Mouse (Mus musculus) hindbrain, embryonic 14.5 days (tissue): Measurements from ENCODE around the gene Odf2l. TPM values are rescaled to one million over a fixed set of nuclear protein-coding genes. Genes with fewer than 3 reads are reported as not detected.

ENCODE experiments used
- ATAC-seq: fragments of 200-750 bp; cut with Nextera tagmentation; 2 replicates; pipeline ENCODE4 v1.8.0; 2017; ENCODE audit warnings: moderate number of reproducible peaks, mild to moderate bottlenecking, moderate TSS enrichment, moderate library complexity; ENCODE audit not compliant: low FRiP score
- DNase-seq: peaks from one replicate; pipeline ENCODE4 v3.0.0-alpha.2; 2015; ENCODE audit warnings: low spot score
- H3K27ac ChIP-seq: fragments of 300-500 bp; sonication (generic); 2 replicates; pipeline ENCODE4 v1.5.1; 2014; ENCODE audit warnings: mild to moderate bottlenecking, moderate library complexity
- H3K27me3 ChIP-seq: fragments of 300-500 bp; sonication (generic); 2 replicates; pipeline ENCODE4 v1.6.1; 2014; ENCODE audit warnings: mild to moderate bottlenecking, low read length, mixed read lengths; ENCODE audit not compliant: control insufficient read depth, insufficient read depth
- H3K36me3 ChIP-seq: fragments of 300-500 bp; sonication (generic); replicated peaks from 2 replicates; pipeline ENCODE4 v1.6.1; 2014; ENCODE audit not compliant: control insufficient read depth, insufficient read depth
- H3K4me1 ChIP-seq: fragments of 300-500 bp; sonication (generic); replicated peaks from 2 replicates; pipeline ENCODE4 v1.6.1; 2014; ENCODE audit warnings: antibody characterized with exemption, low read length, mixed read lengths; ENCODE audit not compliant: control insufficient read depth, insufficient read depth
- H3K4me2 ChIP-seq: fragments of 300-500 bp; sonication (generic); replicated peaks from 2 replicates; pipeline ENCODE4 v1.6.1; 2014; ENCODE audit warnings: mild to moderate bottlenecking, moderate library complexity
- H3K4me3 ChIP-seq: fragments of 300-500 bp; sonication (generic); replicated peaks from 2 replicates; pipeline ENCODE4 v1.5.1; 2014; ENCODE audit warnings: mild to moderate bottlenecking, low read length
- H3K9ac ChIP-seq: fragments of 300-500 bp; sonication (generic); 2 replicates; pipeline ENCODE4 v1.6.1; 2014
- H3K9me3 ChIP-seq: fragments of 300-500 bp; sonication (generic); 2 replicates; pipeline ENCODE4 v1.6.1; 2016; ENCODE audit warnings: low read length; ENCODE audit not compliant: control insufficient read depth
- WGBS: fragments of 180-500 bp; shearing (Covaris S2); extraction: QIAGEN DNeasy Blood & Tissue Kit; methylation state at CpG from one replicate; pipeline ENCODE4 v1.1.7; 2014; 5-methylcytosine and 5-hydroxymethylcytosine counted together
- polyA plus RNA-seq: library from polyadenylated mRNA; unstranded; fragments of >200 nt; fragmentation: Nextera tagmentation; extraction: Ambion mirVana; gene quantifications from 2 replicates; pipeline ENCODE4 v1.2.1, GENCODE M21; 2014

Gene Odf2l
- polyA plus RNA-seq, 1 experiment from 2014 or later: 16.1 TPM

DNA sequence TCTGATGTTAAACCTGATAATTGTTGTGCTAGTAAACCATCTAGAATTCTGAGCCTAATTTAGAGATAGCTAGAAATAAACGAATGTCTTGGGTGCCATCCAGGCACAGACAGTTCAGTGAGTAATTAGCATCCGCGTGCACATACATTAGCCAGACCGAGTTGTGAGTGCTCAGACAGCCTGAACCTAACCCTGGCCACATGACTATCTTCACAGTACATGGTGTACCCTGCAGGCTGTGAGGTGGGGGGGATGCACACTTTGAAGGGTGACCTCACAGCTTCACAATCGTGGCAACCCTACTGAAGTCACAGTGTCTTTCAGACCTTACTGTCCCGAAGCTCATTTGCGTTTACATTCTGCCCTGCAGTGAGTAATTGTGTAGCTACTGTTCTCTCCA is 33.5 kb downstream of the Odf2l start:
- DNase-seq: no peak
- no peaks in the 10 kb centered on the region for H3K4me1 ChIP-seq
- ATAC-seq: peak; percentile 48; the same call in 1 of the 2 replicates
- H3K27ac ChIP-seq: no peak overlapping the region
- no peak overlapping the region for H3K9ac ChIP-seq
- H3K4me2 ChIP-seq: no peak overlapping the region
- H3K4me3 ChIP-seq: no peak overlapping the region
- H3K9me3 ChIP-seq: no peaks in the 10 kb centered on the region
- H3K27me3 ChIP-seq: no peaks in the 10 kb centered on the region
- H3K36me3 ChIP-seq: peaks cover 29% of the 10 kb centered on the region
- WGBS: 71% methylated on average over 7 of the region's 7 CpGs

DNA sequence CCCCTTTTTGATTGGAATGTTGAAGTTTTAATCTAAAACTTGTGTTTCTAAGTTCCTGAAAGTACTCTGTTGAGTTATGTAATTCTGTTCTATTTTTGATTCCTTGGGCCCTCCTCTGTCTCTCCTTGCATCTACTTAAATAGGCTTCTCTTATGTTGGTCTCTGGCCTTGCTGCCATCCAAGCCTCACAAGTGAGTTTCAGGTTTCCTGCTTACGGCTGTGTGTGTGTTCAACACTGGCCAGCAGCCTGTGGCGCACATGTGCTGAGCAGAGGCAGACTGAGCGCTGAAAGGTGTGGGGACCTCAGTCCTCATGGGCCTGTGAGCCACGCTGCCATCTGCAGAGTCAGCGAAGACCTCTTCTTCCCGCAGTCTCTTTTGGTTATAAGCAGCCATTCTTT is 38.5 kb downstream of the Odf2l start:
- Histone ChIP-seq H3K9me3 (no peaks in the 10 kb centered on the region), H3K4me2 (no peak overlapping the region), H3K27me3 (no peaks in the 10 kb centered on the region), H3K4me1 (no peaks in the 10 kb centered on the region), H3K27ac (no peak overlapping the region), H3K4me3 (no peak overlapping the region), H3K36me3 (peaks cover 16% of the 10 kb centered on the region), H3K9ac (no peak overlapping the region)
- WGBS: 93% methylated on average over 6 of the region's 6 CpGs
- no peak for ATAC-seq
- DNase-seq: no peak

DNA sequence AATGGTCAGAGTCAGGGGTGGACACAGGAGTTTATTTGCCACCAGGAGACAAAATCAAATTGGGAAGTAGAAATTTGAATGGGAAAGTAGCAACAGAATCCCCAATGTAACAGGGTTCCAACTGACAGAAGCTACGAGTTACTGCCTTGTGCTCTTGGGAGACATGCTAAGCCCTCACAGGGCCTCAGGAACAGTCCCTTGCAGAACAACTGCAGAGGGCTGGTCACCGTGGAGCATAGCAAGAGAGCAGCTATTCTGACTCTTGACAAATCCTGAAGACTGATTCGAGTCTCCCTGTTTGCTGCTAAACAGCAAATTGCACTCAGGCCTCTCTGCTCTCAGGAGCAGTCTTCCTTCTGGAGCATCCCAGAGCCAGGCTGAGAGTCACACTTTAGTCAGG is 40.1 kb downstream of the Odf2l start:
- no peaks in the 10 kb centered on the region for H3K27me3 ChIP-seq
- 94% methylated on average over 3 of the region's 3 CpGs for WGBS
- no peaks in the 10 kb centered on the region for H3K9me3 ChIP-seq

DNA sequence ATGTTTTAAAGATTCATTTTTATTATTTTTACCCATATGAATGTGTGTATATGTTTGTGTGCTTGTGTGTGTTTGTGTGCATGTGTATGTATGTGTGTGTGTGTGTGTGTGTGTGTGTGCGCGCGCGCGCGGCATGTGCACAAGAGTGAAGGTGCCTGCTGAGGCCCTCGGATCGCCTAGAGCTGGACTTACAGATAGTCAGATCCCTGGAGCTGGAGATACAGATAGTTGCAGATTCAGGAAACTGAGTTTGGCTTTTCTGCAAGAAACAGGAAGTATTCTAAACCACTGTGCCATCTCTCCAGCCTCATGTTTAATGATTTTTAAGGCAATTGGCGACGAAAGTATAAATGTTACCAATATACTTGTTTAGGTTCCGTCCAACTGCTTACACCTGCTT is 48.4 kb downstream of the Odf2l start:
- no peak overlapping the region for H3K4me2 ChIP-seq
- WGBS: 95% methylated on average over 11 of the region's 11 CpGs
- DNase-seq: no peak
- no peaks in the 10 kb centered on the region for H3K36me3 ChIP-seq
- no peaks in the 10 kb centered on the region for H3K27me3 ChIP-seq
- H3K4me3 ChIP-seq: no peak overlapping the region
- H3K27ac ChIP-seq: no peak overlapping the region
- ATAC-seq: no peak
- H3K4me1 ChIP-seq: no peaks in the 10 kb centered on the region
- no peak overlapping the region for H3K9ac ChIP-seq
- H3K9me3 ChIP-seq: no peaks in the 10 kb centered on the region

More for the DNA sequence above, 40.1 kb downstream of the Odf2l start:
- Histone ChIP-seq H3K4me3 (no peak overlapping the region), H3K9ac (no peak overlapping the region), H3K36me3 (peaks cover 12% of the 10 kb centered on the region), H3K4me2 (no peak overlapping the region), H3K27ac (no peak overlapping the region), H3K4me1 (no peaks in the 10 kb centered on the region)
- DNase-seq: no peak
- no peak for ATAC-seq

DNA sequence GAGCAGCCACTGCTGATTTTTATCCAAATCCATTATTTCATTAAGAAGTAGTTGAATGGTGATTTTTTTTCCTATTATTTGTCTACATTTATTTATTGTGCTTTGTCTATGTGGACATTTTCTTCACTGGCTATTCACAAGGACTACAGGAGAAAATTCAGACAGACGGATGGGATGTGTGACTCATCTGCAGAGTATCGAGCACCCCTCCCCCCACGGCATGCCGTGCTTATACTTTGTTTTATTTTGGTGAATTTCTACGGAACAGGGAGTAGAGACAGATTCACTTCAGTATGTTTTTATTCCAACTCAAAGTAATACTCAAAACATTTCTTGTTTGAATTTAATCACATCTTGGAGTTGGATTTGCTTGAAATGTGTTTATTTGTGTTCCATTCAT is 49.4 kb downstream of the Odf2l start:
- DNase-seq (no peak), ATAC-seq (no peak)
- 86% methylated on average over 5 of the region's 5 CpGs for WGBS
- Histone ChIP-seq H3K9ac (no peak overlapping the region), H3K27me3 (no peaks in the 10 kb centered on the region), H3K36me3 (no peaks in the 10 kb centered on the region), H3K27ac (no peak overlapping the region), H3K4me2 (no peak overlapping the region), H3K9me3 (no peaks in the 10 kb centered on the region), H3K4me1 (no peaks in the 10 kb centered on the region), H3K4me3 (no peak overlapping the region)

DNA sequence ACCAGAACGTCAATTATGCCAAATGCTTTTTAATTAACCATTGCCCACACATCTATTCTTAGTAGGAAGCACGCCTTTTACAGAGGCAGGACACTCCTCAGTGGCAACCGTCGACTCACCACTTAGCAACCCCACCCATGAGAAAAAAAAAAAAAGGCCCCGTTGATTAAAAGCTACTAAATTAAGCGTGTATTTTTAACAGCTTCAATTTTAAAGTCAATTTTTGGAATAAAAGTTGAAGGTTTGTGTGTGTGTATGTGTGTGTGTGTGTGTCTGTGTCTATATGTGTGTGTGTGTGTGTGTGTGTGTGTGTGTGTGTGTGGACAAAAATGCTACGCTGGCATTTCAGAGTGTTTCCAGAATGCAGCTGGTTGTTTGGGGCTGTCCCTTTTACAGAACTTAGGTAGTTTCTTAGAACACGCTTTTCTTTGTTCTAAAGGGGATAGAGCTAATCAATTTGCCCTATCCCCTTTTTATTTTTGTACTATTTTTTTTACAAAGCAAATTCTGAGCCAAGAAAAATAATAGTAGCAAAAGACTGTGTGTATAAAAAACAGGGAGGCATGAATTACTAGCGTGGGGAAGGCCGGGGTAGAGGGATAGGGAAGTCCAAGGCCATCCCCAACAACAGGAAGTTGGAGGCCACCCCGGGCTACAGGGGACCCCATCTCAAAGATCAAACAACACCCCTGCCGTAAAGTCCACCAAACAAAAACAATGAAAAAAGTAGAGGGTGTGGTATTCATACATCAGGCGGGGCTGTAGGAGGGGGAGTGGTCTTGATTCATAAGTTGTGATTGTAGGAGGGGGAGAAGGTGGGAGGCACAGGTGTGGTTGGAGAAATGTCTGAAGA is 50.7 kb downstream of the Odf2l start:
- Histone ChIP-seq H3K4me2 (no peak overlapping the region), H3K4me1 (no peaks in the 10 kb centered on the region), H3K9me3 (no peaks in the 10 kb centered on the region), H3K36me3 (no peaks in the 10 kb centered on the region), H3K27me3 (no peaks in the 10 kb centered on the region), H3K4me3 (no peak overlapping the region), H3K27ac (no peak overlapping the region), H3K9ac (no peak overlapping the region)
- 73% methylated on average over 13 of the region's 13 CpGs for WGBS
- DNase-seq: no peak
- no peak for ATAC-seq

DNA sequence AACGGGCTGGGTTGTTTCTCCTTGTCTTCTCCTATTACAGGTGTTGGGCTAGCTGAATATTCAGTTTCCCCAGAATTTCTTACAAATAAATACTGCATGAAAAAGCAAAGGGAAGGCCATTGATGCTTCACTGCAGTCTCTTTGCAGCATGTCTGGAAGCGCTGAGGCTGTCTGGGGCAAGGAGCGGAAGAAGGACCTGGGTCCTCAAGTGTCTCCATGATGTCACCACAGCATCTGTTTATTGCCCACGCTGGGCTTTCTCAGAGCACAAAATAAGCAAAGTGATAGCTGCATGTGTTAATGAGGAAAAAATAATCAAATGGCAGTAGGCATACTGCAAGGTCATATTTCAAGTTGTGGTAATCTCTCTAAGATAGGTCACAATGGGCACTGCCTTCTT is 51.6 kb downstream of the Odf2l start:
- no peak overlapping the region for H3K4me2 ChIP-seq
- no peaks in the 10 kb centered on the region for H3K36me3 ChIP-seq
- WGBS: 94% methylated on average over 4 of the region's 4 CpGs
- no peak overlapping the region for H3K4me3 ChIP-seq
- no peak overlapping the region for H3K9ac ChIP-seq
- DNase-seq (no peak), ATAC-seq (no peak)
- no peaks in the 10 kb centered on the region for H3K4me1 ChIP-seq
- H3K27me3 ChIP-seq: no peaks in the 10 kb centered on the region
- H3K9me3 ChIP-seq: no peaks in the 10 kb centered on the region
- H3K27ac ChIP-seq: no peak overlapping the region

DNA sequence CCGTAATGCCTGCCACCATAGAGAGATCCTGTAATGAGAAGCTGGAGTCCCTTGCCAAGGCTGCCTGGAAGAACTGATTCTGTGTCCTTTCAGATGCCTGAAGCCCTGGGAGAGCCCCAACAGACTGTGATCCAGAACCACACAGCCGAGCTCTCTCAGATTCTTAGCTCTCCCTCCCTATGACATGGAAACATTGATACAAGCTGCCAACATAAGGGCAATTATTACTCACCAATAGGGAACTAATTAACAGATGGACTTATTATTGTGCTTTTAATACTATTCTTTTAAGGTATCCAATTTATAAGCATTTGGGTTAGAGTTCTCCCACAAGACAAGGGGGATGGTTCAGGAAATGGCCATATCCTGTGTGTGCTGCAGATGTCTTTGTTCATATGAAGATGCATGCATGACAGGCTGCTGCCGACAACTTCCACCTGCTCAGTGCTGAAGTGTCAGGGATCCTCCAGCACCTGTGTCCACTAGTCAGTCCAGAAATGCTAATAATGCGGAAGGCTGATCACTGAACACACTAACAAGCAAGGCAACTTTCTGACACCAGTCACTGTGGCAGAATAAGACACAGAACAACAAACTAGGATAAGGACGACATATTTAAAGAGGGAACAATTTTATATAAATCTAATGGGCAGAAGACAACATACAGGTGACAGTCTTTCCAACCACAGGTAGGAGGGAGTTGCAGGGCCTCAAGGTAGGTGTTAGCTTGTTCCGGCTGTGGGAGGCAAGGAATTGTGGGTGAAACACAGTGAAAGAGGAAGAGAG is 52.4 kb downstream of the Odf2l start:
- Histone ChIP-seq H3K9me3 (no peaks in the 10 kb centered on the region), H3K27ac (no peak overlapping the region), H3K4me1 (no peaks in the 10 kb centered on the region), H3K4me2 (no peak overlapping the region), H3K4me3 (no peak overlapping the region), H3K36me3 (no peaks in the 10 kb centered on the region), H3K27me3 (no peaks in the 10 kb centered on the region), H3K9ac (no peak overlapping the region)
- no peak for DNase-seq
- 87% methylated on average over 6 of the region's 6 CpGs for WGBS
- ATAC-seq: no peak

DNA sequence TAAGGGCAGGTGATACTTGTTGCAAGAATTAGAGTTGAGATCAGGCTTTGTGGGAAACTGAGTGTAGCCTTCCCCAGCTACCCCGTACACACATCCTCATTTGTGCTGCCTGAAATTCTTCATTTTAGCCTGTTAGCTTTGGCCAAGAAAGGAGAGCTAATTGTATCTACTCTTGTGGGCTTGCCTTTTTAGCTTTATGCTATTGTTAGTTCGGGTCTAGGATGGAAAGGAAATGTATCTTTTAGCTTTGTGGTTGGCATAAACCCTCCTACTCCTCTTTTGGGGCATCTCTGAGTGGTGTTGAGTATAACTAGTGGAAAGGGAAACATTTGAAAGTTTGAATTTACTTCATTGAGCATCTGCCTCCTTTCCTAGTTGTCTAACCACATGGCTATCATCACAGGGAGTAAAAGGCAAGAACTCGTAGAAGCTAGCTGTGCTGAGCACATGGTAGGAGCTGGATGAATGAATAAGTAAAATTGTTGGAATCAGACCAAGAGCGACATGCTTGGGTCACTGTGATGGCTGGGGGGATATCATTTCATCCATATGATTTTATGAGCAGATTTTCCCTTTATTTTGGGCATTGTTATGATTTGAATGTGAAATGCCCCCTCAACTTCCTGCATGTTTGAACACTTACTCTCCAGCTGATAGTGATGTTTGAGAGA is 53.1 kb downstream of the Odf2l start:
- Histone ChIP-seq H3K4me3 (no peak overlapping the region), H3K27ac (no peak overlapping the region), H3K27me3 (no peaks in the 10 kb centered on the region), H3K9ac (no peak overlapping the region), H3K9me3 (no peaks in the 10 kb centered on the region), H3K4me2 (no peak overlapping the region), H3K36me3 (no peaks in the 10 kb centered on the region), H3K4me1 (no peaks in the 10 kb centered on the region)
- no peak for DNase-seq
- WGBS: 86% methylated on average over 4 of the region's 4 CpGs
- ATAC-seq: no peak
